Mouse (Mus musculus) lung, postnatal 0 days (tissue): ENCODE results near the gene Lhpp.

Source experiments
- CTCF ChIP-seq: IDR thresholded peaks from 2 replicates; pipeline ENCODE4 v1.5.1; 2016; ENCODE audit warnings: antibody characterized with exemption, mild to moderate bottlenecking
- EP300 ChIP-seq: IDR thresholded peaks from 2 replicates; pipeline ENCODE4 v1.6.1; 2016; ENCODE audit warnings: antibody characterized with exemption, mild to moderate bottlenecking, control low read depth

- TF ChIP-seq CTCF (no peak), EP300 (no peak; the same call in 1 of the 2 replicates)
Observed at GRCm38 (mm10) chr7:132573205-132573604, 37.2 kb upstream of the Lhpp start.
